Mouse (Mus musculus) testis, postnatal 10 days (tissue): ENCODE measurements around the gene Parva.

Experiments used
- DNase-seq: peaks from one replicate; pipeline ENCODE4 v3.0.0; 2021; ENCODE audit warnings: low spot score

Gene Parva

DNA sequence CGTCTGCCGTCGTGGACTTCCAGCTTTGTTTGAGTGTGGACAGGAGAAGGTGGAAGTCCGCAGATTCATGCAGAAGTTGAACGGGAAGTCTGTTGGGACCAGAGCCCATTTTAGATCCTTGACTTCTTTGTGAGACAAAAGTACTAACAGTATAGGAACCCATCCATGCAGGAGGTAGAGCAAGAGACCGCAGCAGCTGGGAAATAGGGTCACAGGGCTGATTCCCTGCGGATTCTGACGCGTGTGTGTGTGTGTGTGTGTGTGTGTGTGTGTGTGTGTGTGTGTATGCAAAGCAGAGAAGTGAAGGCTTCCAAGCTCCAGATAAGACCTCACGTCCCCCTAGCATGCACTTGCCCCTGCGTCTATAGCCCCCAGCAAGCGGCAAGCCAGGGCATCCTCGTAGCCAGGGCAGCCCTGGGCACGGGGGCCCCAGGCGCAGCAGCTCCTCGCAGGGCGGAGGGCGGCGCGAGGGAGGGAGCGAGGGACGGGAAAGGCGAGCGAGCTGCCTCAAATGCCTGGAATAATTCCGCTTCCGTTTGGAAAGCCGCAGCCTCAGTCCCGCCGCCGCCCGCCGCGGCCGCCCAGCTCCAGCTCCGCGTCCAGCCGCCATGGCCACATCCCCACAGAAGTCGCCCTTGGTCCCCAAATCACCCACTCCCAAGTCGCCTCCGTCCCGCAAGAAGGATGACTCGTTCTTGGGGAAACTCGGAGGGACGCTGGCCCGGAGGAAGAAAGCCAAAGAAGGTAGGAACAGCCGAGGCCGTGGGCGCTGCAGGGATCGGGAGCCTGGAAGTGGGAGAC lies at the start of gene Parva:
Gene Parva (plus strand): TSS at position 149 of the 801 bp plus-strand sequence.
- peak; percentile 79 for DNase-seq

DNA sequence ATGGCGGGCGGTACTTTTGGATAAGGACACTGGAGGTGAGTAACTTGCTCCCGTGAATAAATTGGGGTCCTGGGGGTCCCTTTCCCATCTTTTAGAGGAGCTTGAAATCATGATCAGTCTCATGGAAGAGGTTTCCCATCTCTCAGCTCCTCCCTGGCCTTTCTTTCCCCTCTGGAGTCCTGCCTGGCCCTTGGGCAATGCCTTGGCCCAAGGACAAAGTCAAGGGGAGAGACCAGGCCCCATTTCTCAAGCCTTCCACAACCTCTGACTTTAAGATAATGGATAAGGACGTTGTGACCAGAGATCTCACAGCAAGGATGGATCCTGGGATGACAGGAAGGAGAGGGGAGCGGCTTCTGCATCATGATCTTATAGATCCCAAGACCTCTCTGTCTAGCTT lies 49.2 kb upstream of the Parva start:
- DNase-seq, result no peak

DNA sequence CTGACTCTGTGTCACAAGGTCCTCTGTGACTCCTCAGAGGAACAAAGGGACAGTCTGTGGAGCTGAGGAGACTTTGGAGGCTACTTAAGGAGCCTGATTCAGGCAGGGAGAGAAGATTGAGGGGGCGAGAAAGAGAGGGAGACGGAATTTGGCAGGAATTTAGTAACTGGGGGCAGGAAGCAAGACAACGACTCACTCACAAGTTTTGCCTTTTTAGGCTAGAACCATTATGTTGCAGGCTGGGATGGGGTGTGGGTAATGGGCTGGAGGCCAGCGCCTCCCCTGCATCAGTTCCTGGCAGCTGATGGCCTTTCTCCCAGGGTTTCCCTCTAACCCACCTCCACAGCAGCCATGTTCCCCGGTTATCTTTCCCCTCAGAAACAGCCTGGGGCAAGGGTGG lies 48.8 kb upstream of the Parva start:
- DNase-seq, result no peak

DNA sequence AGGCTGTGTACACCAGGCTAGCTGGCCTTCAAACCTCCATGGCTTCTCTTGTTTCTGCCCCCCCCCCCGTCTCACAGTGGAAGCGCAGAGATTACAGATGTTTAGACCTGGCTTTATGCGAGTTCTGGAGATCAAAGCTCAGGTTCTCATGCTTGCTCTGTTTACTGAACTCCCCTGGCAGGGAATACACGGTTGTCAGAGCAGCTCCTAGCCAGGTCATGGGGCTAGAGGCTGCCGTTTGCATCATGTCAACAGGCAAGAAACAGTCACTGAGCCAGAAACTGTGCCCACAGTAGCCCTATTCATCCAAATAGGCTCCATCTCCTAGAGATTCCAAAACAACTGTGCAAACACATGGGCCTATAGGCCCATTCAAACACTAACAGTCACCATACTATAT lies 40.8 kb upstream of the Parva start:
- no peak for DNase-seq

DNA sequence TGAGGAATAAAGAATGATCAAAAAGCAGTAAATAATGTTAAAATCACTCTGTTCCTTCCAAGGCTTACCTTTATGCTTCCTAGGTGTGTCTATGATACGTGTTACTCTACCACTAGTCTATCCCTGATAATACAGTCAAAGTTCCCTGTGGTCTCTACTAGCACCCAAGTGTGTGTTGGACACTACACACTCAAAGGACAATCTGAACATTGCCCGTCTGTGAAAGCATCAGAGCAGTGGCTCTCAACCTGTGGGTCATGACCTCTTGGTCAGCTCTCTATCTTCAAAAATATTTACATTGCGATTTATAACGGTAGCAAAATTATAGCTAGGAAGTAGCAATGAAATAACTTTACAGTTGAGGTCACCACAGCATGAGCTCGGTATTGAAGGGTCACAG lies 39.4 kb upstream of the Parva start:
- no peak for DNase-seq

DNA sequence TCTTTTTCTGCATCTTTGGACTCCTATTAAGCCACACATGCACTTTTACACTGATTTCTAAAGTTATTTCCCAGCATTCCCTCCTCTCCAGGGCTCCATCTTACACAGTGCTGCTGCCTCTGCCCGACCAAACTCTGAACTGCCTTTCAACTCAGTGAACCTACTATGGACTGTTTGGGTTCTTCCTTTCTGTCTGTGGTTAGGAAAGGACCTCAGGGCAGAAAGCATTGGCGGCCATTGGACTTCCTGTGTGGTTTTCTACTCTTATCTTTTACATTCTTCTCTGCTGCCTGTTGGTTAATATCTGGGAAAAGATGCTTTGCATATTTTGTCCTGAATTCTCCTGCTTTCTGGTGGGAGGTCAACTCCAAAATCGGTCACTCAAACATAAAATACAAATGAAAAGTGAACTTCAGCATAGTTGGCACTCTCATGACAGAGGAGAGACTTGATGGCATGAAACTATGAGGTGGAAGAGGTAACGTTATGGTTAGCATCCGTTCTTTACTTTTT lies 38.9 kb upstream of the Parva start:
- no peak for DNase-seq

DNA sequence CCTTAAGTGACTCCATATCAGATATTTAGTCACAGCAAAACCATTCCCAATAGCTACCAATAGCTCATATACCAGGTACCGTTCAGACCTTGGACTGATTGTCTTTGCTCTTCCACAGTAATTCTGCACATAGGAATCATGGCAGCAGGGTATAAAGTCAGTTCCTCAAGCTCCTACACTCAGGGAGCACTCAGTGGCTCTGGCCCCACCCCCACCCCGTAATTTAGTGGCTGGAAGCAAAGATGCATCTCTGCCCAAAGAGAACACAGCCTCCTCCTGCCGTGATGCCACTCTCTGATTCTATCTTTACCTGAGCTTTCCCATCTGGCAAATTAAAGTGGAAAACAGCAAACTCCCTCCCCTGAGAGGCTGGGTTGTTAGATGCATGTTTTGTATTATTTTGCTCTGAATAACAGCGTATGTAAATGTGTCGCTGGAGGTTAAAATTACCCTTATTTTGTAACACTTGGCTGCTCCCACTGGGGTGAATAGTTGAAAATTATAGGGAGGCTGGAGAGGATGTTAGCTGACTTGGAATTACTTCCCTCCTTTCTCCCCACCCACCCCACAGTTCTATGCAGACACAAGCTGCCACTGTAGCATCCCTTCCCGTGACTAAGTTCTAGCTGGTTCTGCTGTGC lies 37.6 kb upstream of the Parva start:
- DNase-seq, result no peak

DNA sequence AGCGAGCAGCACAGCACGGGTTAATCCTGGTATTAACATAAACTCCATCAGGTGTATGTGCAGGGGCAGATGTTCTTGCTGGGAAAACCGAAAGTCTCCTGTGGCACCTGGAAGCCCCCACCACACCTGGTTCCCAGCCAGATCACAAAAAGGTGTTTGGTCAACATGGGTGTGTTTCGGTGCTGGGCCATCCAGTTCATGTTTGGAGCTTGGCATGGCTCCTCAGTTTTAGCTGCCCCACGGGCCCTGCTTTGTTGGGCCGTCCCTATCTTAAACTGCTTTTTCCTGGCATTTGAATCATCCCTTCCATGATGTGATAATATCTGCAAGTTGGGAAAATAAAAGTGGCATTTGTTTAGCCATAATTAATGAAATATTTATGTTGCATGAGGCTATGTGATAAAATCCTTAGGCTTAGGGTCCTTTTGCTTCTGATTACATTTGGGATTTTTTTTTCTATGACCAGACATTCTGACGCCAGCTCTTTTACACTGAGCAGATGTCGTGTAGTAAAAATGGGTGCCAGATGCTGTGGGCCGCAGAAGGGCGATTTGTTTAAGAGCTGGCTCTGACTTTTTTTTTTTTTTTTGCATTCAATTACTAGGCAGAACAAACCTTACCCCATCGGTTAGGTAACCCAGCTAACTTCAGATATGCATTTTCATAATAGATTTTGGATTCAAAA lies 36.9 kb upstream of the Parva start:
- DNase-seq, result no peak

DNA sequence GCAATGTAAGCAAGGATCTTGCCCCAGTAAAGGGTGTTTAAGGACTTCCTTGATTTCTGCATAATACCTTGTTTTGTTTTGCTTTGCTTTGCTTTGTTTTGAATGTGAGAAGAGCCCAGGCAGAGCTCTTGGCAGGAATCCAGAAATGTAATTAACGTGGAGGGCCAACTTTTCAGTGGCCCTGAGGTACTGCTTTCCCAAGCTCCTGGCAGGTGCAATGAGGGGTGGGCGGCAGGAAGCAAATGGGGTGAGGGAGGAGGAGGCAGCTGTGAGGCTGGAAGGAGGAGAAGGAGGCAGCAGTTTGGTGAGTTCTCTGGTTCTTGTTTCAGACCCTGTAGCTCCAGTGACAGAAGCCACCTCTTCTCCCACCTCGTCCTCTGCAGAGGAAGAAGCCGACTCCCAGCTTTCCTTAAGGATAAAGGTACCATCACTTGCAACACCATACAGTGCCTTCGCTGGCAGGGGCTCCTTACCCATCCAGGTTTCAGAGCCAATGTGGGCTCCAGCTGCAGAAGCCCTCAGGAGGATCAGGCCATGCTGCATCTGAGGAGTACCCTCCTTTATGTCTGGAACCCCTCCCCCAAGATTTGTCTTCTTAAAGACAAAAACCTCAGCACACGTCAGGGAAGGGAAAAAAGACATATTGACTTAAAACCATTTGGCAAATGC lies 36.2 kb upstream of the Parva start:
- DNase-seq, result no peak

DNA sequence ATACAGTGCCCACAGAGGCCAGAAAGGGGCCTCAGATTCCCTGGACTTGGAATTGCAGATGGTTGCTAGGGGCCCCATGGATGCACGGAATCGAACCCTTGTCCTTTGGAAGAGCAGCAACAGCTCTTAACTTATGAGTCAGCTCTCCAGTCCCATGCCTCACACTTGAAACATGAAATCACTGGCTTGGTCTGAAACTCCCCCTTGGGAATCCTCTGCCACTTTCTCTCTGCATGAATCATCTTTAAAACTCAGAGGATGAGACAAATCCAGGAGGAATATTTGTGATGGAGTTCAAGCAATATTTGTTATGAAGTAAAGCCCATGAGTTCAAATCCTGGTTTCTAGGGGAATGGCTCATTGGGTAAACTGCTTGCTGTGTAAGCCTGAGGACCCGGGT lies 29.5 kb upstream of the Parva start:
- DNase-seq, result no peak

DNA sequence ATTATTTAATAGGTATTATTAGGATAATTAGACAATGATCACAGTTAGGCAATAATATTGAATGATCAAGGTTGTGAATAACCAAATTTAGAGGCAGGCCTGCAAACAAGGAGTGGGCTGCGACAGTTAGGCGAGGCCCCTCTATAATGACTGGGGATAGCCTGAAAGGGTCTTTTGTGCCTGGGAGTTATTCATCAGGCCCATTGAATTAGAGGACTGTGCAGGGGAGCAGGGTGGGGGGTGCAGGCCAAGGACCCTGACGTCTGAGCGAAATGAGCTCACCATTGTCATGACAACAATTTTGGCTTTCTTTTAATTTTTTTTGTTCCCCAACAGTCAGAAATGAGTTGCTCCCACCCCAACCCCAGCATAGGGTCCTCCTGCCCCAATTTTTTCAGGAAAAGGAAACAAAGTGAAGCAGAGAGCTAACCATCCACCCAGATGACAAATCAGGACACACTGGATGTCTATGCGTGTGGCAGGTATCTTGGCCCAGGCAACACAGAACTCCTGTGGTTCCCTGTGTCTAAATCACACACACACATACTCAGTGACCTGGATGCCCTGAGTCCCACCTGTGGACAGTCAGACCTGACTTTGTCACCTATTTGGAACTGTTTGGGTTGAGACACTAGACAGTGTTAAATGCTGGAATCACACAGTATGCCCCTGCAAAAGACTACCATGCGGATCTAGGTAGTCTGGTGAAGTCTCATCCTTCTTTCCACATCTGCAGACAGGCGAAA lies 27.7 kb upstream of the Parva start:
- no peak for DNase-seq

DNA sequence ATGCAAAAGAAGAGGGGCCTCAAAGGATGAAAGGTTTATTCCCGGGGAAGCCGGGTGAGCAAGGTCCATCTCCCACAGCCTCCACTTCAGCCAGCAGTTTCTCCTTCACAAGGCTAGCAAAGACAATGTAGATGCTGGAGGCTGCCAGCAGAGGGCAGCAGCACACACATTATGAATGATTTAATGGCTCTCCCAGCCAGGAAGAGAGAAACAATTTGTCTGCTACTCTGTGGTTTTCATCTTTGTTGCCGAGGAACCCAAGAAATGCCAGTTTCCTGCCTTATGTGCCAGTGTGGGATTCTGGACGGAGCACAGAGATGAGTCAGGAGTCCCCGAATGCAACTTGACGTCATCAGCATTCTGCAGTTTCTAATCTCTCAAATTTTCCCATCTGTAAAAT lies 27.1 kb upstream of the Parva start:
- DNase-seq, result peak; percentile 89

DNA sequence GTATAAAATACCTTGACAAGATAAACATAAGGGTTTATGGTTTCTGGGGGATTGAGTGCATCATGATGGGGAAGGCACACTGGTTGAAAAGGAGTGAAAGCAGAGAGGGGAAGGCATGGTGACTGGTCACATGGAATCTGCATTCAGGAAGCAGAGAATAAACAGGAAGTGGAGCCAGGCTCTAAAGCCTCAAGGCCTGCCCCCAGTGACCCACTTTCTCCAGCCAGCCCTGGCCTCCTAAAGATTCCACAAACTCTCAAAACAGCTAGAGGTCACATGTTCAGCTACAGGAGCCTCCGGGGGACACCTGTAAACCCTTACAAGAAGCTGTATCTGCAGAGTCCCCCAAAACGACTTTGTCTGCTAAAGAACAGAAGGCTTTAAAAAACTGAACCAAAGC lies 22.2 kb upstream of the Parva start:
- no peak for DNase-seq

DNA sequence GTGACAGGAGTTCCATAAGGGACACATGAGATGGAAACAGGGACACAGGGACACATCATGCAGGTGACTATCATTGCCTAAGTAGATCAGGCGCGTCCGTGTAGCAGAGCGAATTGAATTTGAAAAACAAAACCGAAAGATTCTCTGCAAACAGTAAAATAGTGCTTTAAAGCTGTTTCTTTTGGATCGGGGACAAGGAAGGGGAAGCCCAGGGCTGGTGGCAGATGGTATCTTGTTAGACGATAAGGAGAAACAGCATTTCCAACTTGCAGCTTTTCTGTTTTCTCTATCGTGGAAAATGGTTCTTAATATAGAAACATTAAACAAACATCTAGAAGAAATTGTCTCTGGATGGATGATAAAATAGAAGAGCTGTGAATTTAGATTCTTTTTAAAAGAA lies 21.7 kb upstream of the Parva start:
- no peak for DNase-seq

DNA sequence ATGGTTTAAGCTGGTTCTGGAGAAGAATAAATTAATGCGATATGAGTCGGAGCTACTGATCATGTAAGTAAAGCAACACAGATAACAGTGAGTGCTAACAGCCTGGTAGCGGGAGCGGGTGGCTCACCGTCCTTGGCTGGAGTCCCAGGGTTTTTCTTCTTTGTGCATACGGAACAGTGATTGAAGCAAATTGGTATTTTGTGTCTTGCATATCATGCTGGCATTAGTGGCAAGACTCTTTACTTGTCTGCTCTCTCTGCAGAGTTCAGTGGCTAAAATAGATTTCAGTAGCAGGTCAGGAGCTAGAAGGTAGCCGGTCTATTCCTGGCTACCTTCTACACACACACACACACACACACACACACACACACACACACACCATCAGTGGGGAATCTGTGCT lies 19.7 kb upstream of the Parva start:
- no peak for DNase-seq

DNA sequence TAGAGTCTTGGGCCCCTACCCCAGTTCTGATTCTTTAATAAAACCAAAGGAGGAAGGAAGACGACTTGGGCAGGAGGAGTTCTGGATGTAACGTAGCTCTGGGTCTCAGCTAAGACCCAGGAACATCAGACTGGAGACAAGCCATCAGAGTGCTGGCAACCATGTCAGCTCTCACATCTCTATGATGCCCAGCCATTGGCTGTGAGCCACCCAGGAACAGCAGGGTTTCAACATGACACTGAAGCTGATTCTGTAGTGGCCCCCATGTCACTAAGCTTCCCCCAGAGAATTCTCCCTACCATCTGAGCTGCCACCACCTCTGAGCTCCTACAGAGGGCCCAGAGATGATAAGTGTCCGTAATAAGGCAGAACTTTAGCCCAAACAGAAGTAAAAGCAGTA lies 17.3 kb upstream of the Parva start:
- DNase-seq, result no peak

DNA sequence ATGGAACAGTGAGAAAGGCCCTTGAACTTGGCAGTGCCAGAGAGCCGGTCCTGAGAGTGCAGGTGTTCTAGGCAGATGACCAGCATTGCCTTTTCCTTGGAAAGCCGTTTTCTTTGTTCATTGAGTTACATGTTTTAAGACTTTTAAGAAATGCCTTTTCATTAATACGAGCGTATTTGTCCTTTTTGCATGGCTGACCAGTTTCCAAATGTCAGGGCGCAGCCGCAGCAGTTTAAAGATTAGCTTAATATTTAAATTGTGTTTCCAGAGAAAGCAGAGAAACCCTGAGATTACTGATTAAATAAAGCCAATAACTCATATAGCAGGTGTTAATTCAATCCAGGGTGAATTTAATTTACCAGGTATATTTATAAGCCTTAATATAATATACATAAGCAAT lies 14.0 kb upstream of the Parva start:
- no peak for DNase-seq

DNA sequence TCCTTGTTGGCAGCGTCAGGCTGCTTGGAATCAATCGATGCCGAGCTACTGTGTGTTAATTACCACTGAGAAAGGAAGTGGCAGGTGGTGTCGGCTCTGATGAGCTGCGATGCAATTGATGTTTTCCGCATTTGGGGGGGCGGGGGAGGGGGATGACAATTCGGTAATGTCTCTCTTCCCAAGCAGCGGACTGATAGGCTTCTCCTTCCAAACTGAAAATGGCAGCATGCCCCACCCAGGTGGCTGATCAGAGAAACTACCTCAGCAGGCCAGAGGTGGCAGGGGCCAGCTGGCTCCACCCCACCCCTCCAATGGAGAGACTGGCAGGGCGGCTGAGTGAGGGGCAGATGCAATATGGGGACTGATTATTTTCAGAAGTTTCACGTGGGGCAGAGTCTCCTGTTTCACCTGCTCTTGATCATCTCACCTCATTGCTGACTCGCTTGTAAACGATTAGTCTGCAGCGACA lies 11.2 kb upstream of the Parva start:
- DNase-seq, result no peak

DNA sequence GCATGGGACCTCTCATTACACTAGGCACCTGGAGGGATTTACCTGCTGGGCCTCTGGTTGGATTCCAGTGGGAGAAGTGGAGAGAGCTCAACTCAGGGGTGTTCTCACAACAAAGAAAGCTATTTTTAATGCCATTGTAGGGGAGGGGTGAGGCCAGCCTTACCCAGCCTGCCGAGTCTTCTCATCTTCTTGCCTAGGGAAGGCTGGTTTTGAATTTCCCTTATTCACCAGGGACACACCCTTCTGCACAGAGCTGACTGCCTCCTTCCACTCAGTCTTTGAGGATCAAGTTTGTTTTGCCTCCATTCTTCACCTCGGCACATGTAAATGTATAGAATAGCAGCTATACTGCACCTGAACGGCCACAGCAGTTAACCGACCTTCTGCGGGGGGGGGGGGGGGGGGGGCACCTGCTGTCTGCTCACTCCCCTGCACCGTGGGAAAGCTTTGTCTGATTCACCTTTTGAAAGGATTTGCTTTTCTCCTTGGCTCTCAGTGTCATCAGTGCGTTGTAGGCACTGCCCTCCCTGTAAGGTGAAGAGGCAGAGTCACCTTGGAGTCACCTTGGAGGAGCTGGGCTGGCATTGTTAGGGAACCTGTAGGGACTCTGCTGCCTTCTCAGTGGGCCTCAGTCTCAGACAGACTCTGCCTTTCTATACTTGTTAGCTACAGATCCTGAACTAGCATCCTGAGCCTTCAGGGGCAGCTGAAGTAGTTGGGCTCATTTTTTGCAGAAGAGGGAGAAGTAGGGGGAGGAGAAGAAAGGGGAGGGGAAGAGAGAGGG lies 10.4 kb upstream of the Parva start:
- DNase-seq, result no peak

DNA sequence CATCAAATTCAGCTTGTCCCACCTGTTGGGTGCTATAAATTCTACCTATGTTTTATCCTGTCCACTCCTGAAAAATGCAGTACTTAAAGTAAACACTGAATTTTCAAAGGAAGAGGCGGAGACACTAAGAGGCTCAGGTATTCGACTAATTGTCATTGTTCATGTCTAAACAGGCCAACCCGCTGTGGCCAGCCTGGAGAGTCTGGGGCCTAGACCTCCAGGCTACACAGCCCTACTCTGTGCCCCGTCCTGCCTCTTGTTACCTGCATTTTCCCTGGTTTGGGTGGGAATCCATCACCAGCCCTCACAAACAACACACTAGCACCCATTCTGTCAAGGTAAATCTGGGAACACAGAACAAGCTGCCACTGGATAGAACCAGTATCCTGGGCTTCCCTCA lies 9.7 kb upstream of the Parva start:
- DNase-seq, result no peak

DNA sequence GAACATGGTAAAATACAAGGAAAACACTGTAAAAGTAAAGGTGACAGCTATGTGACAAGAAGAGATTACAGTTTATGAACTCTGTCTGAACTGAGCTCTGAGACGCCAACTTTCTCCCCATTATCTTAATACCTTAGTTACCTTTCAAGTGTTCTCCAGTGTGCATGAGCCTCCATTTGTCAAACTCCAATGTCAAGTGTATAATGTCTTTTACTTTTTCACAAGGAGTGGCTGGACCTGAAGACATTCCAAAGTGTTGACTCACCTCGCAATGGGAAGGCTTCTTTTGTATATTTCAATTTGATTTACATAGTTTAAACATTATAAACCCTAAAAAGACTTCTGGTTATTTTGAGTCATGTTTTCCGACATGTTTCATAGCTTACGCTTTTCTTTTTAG lies 3.9 kb upstream of the Parva start:
- DNase-seq, result no peak
